Mouse (Mus musculus) layer of hippocampus, adult 9-11 months (tissue): ENCODE measurements around the gene Sdhb.

Source experiments
- DNase-seq: peaks from one replicate; pipeline ENCODE4 v3.0.0; 2022

The Sdhb gene

GRCm38 (mm10) chr4:141016311-141016710, 55.3 kb downstream of the Sdhb start:
- DNase-seq = no peak

DNA sequence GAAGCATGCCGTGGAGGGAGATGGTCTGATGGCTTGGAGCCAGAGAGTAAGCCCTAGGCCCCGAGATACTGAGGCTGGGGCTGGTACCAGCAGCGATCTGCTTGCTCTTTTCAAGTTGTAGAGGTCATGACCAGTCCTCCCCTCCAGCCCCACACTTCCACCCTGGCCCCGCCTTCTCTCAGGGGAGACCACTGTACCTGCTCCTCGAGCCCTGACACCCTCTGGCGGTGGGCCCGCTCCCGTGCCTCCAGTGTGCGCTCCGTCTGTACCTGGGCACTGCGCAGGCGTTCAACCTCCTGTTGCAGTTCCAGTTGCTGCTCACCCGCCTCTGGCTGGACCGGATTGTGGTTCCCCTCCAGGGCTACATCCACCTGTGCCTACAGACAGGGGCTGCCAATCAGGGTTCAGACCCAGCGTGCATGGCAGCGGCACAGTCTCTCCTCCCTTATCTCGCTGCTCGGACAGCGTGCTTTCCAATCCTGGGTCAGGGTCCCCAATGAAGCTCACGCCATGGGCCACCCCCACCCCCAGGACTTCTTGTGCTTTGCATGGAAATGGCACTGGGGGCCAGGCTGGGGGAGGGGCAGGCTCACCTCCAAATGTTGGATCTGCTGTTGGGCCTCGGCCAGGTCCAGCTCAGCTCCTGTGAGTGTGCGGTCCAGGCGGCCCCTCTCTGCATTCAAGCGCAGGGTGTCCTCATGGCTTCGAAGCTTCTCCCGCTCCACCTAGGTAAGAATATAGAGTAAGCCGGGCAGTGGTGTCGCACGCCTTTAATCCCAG, 56.8 kb downstream of the Sdhb start:
- DNase-seq = no peak

GRCm38 (mm10) chr4:141020220-141020619, 59.2 kb downstream of the Sdhb start:
- DNase-seq = no peak

- DNase-seq = no peak
These were observed 60.0 kb downstream of the Sdhb start for GRCm38 (mm10) chr4:141020811-141021613.

DNA sequence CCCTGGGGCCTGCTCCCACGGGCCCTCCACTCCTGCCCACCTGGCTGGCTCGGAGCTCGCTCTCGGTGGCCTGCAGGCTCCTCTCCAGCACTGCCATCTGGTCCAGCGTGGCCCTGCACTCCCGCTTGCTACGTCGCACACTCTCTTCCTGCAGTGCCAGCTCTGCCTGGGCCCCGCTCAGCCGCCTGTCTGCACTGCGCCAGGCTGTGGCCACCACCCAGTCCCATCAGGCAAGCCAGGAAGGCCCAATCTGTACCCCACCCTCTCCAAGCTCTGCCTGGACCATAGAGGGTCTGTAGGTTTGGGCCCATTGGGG, 60.6 kb downstream of the Sdhb start:
- DNase-seq = no peak

DNA sequence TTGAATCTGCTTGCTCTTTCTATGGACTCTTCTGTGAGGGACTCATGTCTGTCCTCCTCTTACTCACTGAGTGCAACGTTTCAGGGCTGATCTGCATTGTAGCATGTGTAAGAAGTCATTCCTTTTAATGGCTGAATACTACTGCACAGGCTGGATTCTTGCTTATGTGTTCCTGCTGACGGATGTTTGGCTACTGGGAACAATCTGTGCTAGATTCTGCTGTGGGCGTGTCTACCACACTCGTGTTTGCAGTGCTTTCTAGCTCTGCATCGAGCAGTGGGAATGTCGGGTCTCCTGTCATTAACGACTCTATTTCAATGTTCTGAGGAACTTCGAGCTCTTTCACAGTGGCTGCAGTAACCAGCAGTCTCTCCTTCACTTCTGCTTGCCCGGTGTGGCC, 63.0 kb downstream of the Sdhb start:
- DNase-seq = peak; percentile 50

DNA sequence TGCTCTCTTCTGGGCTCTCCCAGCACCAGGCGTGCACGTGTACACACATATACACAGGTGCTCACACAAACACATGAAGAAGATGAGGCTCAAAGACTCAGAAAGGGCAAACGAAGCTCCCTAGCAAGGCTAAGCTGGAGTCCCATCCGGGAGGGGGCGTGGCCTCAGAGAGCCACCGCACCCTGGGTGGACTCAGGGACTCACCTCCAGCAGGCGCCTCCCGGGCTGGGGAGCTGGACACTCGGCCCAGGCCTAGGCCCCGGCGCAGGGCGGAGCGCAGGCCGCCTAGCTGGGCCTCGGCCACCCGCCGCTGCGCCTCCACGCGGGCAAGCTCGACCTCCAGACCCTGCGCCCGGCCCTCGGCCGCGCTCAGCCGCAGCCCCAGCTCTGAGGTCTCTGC, 64.0 kb downstream of the Sdhb start:
- no peak for DNase-seq
